Mouse (Mus musculus) C2C12 (cell line): ENCODE data around the gene Snx29.

ENCODE experiments used
- CTCF ChIP-seq: IDR thresholded peaks from one replicate; pipeline ENCODE4 v1.5.1; 2011; ENCODE audit not compliant: control insufficient read depth, insufficient read depth, insufficient read length
- MAX ChIP-seq: IDR thresholded peaks from one replicate; pipeline ENCODE4 v1.6.1; 2011; ENCODE audit warnings: mild to moderate bottlenecking, control low read depth
- MYOD1 ChIP-seq: IDR thresholded peaks from one replicate; pipeline ENCODE4 v1.6.1; 2011; ENCODE audit warnings: low read depth; ENCODE audit not compliant: control insufficient read depth, insufficient read length
- USF1 ChIP-seq: IDR thresholded peaks from one replicate; pipeline ENCODE4 v1.6.1; 2011; ENCODE audit warnings: low read depth, mild to moderate bottlenecking, control low read depth, moderate library complexity

- TF ChIP-seq CTCF (no peak), MAX (no peak), USF1 (no peak), MYOD1 (no peak)
Observed at GRCm38 (mm10) chr16:11400936-11401335, 78.2 kb downstream of the Snx29 start.
